Mouse (Mus musculus) kidney, postnatal 25 days (tissue): ENCODE data around the gene Gpx8.

Experiments used
- DNase-seq, 2 experiments: peaks; one replicate each; pipeline ENCODE4 v3.0.0; 2021; ENCODE audit warnings: mixed read lengths in 2 of 2

Gene Gpx8

DNA sequence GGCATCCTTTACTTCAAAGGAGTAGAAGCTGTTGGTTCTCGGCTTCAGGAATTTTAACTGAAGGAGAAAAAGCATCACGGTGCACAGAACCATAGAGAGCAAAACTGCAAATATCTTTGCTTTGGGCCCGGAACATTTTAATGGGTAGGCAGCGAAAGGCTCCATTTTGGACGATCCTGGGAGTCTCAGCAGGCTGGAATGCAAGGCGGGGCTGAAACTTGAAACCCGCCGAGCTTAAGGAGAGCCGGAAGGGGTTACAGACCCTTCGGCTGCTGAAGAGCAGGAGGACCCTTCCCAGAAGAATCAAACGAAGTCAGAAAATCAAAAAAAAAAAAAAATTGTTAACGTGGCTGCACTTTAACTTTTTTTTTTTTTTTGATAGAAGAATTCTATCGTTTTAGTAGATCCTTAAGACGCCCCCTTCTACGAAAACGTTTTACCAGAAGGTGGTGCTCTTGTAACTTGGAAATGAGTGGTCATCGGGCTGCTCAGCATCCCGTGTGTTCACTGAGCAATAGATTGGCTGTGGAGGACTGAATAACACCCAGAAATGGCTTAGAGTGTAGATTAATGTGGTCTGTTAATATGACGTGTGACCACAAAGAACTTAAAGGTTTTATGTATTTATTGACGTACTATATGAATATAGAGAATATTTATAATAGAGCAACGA, at the start of gene Gpx8:
Gene Gpx8 (minus strand): TSS at position 200 of the 673 bp plus-strand sequence.
- peak; percentile 58 to 77 for DNase-seq

DNA sequence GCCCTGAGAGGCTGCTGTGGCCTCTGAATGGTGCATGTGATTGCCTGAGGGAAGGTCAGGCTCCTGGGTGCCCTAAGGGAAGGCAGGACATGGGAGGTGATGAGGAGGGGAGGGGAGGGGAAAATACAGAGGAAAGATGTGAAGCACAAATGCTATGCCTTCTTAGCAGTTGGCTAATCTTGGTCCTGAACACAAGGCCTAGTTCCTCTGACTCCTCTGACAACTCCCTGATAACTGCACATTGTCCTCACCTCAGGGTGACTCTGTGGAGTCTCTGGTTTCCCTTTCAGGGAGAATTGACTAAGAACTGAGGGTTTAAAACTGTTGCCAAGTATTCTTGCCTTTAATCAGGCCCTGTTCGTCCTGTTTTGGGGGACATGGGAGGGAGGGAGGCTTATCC, 48.4 kb upstream of the Gpx8 start:
- no peak for DNase-seq

DNA sequence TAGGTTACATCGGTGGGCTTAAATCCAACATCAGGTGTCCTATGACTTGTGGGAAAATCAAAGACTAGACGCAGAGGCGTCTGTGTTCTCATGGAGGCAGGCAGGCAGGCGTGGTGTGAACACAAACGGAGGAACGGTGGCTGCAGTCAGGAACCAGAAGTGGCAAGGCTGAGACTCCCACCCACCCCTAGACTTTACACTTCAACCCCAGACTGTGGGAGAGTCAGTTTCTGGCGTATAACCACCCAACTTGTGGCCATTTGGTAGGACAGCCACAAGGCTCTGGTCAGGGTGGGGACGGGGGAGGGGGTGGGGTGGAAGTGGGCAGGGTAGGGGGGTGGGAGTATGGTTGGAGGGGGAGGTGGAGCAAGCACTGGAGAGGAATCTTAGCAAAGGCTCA, 44.3 kb upstream of the Gpx8 start:
- no peak for DNase-seq

DNA sequence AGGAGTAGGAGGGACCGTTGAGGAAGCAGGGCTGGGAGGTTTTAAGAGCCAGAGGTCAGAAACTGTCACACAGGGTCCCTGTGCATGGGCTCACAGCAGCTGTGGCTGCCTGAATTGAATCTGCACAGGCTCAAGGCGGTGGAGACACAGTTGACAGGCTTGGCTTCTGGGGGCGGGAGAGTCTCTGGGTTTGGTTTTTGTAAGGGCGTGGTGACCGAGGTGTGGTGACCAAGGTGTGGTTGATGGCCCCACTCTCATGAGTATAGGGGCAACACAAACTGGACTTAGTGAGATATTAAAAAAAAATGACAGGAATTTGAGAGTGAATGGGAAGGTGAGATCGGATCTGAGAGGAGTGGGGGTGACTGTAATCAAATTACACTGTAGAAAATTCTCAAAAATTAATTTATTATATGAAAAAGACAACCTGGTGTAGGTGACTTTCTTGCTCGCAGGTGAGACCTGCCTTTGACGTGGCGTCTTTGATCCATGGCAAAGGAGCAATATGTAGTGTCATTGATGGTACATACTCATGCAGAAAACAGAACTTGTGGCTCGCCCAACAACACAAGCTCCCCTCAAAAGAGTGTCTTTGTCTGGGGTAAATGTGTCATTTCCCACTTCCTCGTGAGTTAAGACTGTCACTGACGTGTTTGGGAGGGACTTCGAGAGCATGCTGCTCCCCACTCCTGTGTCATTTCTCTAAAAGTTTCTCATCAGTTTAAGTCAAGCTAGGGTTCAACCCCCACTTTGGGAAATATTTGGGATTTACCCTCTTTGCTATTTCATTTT, 41.2 kb upstream of the Gpx8 start:
- DNase-seq, result no peak

DNA sequence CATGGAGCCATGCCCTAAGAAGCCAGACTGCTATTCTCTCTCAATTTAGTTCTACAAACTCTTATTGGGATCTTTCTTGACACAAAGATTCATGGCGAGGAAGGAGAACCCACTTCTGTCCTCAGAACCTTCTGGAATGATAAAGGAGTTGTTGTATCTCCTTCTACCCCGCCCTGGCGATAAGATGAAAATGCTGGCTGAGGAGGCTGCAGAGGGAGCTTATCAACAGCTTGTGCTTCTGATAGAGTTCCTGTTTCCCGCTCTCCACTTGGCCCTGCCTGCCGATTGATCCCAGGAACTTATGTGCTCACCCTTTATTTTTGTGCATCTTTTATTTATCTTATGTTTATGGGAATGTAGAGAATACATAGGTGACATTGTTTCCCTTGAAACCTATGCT, 38.5 kb upstream of the Gpx8 start:
- DNase-seq, result no peak

DNA sequence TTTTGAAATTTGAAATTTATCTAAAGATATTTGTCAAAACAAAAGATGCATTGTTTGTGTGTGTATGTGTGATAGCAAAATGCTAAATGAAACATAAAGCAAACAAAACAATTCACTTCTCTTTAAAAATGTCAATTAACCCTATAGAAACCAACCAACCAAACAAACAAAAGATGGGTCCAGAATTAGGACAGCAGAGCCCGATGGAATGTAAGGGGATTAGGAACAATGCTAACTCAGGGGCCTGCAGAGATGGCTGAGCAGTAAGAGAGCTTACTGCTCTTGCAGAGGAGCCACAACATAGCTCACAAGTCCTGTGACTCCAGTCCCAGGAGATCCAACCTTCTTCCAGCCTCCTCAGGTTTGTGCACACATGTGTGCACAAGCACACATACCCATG, 35.9 kb upstream of the Gpx8 start:
- no peak for DNase-seq

DNA sequence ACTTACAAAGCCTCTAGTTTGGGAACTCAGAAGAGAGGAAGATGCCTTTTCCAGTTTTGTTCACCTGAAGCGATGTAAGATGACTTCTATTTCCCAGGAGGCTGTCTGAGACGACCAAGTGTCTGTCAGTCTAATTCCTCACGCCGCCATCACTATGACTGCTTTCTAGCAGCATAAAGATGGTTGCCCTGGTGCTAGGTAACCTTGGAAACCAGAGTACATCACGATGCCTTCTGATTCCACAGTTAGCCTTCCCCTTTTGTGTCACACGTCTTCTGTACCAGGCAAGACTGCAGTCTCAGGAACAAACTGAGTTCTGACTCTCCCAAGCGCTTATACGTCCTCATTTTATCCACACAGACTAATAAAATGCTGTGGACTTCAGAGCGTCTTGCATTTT, 32.8 kb upstream of the Gpx8 start:
- no peak for DNase-seq

DNA sequence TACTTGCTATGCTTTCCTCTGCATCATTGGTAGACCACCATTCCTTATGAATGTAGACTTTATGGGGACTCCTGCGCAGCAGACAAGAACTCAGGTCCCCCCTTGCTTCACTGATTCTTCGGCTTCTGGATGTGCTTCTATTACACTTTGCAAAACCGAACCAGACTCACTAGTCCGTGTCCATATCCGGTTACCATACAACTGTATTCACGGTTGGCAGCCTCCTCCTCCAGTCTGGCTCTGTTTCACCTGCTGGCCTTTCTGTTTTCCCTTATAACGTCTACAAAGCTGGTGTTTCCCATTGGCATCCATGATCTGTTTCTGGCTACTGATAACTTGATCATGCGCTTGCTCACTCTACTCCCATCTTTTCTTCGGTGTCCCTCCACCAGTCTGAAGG, 18.3 kb upstream of the Gpx8 start:
- DNase-seq, result no peak

DNA sequence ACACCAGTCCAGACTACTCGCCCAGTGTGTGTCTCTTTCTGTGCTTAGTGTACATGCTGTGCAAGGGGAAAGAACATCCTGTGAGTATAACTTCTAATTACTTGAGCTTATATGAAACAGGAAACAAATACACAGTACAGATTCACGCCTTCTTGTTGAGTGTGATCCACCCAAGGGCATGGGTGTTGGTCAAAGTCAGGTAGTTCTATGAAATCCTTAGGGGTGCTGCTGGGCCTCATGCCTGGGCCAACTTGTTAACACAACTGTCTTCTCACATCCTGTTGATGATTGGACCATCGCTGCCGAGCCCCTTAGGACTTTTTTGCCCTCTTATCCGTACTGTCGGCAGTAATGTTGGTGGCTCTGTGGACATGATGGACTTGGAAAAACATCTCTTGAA, 15.5 kb upstream of the Gpx8 start:
- DNase-seq, result no peak

DNA sequence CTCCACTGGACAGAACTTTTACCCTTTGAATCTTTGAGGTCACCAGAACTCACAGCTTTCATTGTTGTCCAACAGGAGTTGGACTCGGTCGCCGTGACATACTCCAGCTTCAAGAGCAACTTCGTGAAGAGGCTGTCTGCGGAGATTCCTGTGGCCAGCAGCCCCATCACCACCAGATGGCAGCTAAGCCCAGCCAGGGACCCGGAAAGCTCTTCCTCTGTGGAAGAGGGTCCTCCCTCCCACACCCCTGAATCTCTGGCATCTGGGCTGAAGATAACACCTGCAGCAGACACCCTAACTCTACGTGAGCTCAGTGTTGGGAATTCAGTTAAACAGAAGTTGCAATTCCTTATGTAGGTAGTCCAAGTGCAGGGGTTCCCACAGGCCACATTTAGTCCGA, 9.6 kb upstream of the Gpx8 start:
- DNase-seq, result no peak

DNA sequence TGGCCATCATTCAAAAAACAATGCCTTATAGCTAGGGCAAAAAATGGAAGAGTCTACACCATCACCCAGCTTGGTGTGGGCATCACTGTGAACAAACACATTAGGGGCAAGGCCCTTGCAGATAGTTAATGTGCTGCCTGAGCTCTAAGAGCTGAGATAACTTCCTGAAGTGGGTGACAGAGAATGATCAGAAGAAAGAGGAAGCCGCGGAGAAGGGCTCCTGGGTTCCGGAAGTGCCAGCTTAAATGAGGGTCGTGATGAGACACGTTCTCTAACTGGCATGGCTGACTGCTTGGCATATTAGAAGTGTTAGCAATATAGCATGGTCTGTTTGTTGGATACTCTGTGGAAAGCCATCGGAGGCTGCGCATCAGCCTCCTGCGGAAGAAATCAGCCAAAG, 8.0 kb upstream of the Gpx8 start:
- DNase-seq, result no peak

DNA sequence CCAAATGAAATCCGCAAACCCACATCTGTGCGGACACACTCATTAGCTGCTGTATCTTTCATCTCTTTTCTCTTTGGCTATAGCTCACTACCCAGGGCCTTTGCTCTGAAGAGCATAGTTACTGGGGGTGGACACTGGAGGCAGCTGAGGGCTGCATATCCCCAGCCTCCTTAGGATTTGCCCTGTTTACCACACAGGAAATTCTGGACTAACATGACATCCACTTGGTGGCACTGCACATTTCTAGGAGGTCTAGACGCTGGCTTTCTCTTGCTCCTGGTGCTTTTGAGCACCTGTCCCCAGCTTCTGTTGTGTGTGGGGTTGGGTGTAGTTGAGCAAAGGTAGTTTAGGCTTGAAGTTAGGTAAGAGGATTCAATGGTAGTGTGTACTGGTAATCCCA, 1.4 kb upstream of the Gpx8 start:
- DNase-seq, result no peak

DNA sequence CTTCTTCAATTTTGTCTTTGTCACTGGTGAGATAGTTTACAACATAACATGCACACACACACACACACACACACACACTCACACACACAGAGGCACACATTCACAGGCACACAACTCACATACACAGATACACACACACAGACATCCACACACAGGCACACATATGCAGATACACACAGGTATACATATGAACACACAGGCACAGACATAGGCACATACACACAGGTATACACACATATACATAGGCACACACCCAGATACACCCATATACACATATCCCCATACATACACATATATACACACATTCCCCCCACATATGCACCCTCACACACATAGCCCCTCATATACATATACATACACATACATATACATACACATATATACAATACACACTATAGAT, 808 bp upstream of the Gpx8 start:
- no peak for DNase-seq

DNA sequence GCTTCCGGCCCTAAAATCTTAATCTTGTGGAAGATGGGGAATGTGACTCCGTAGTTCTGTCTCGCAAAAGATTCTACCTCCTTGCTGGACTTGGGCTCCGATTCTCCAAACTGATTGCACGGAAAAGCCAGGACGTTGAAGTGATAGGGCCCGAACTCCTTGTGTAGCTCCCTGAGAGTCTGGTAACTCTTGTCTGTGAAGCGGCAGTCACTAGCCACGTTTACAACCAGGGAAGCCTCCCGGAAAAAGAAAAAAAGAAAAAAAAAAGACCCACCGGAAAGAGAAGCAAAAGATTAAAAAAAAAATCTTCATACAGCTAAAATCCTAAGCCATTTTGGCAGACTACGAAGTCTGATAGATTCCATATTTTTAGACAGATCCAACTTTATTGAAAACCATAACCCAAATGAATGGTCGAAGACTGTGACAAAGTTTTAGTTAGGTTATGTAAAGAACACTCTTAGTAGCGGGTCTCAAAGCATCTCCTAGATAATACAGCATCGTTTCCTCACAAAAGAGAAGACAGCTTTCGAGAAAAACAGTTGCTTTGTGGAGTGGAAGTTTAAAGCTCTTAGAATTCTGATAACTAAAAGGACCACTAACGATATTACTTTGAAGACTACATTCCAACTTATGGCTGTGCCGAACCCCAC, 626 bp downstream of the Gpx8 start:
- no peak for DNase-seq

DNA sequence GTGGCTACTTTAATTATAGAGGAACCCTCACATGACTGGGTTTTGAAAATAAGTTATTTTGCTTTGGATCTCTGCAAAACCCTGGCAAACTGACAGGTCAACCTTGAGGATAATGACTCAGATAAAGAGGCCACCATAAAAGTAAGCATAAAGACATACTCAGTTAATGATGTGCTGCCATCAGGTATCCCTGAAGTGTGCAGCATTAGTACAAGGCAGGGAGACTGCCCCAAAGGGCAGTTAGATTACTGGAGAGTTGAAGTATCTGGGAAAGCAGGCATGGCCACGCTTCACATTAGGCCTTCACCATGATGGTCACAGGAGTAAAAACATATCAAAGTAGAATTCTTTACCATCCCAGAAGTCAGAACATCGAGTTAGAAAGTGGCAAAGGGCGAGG, 1.3 kb downstream of the Gpx8 start:
- DNase-seq, result no peak

DNA sequence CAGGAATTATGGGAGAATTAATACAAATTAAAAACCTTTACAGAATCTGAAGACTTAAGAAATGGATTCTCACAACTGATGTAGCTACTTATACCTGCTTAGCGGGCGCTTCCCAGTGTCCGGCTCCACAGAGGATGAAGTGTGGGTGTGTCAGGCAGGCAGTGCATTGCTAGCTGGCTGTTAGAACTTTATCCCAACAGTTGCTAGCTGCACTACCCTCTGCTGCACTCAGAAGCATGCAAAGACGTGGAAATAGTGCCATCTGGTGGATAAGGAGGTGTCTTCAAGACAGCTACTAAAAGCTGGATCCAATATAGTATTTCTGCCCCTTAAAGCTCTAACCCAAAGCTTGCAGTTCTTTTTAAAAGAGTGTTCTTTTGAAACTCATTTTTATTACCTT, 10.4 kb downstream of the Gpx8 start:
- DNase-seq, result peak; percentile 76 to 84

DNA sequence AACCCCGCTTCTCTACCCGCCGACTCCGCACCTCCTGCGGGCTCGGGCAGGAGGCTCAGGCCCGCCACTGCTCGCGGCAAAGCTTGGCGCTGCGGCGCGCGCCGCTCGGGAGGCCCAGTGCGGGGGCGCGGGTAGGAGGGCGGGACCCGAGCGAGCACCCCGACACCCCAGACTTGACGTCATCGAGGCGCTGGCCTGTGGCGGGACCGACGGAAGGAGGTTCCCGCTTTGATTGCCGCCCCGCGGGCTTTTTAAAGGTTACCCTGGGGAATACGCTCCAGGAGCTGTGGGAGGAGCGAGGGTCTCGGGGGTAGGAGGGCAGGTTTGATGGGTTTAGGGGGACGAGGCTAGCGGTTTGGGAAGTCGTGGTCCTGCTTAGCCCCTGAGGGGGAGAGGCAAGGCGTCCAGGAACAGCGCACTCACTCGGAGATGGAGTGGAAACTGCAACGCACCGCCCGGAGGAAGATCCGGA, 11.2 kb downstream of the Gpx8 start, which contains the start of gene Cdc20b:
Gene Cdc20b (plus strand): TSS at position 162 of the 472 bp plus-strand sequence.
- peak; percentile 42 to 64 for DNase-seq

DNA sequence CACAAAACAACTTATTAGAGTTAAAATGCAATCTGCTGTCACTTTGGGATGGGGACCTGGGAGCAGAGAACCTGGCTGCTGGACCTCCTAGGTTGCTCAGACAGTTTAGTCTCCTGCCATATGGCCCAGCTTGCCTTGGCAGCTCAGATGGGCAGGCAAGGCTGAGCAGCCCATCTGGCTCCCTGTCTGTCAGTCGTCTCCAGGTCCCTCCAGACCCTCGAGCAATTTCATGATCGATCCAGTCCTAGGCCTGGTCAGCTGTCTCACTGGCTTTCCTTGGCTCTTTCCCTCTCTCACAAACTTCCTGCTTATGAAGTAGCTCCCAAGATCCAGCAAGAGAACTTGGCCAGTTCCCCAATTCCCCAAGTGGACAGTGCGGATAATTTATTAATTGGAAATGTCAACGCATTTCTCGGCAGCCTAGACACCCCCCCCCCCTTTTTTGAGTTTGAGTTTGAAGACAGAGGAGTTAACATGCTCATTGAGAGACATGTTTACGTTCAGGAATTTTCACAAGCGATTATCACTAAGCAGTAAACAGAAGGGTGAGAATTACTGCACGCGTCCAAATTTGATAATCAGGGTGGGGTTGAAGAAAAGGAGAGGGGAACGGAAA, 11.8 kb downstream of the Gpx8 start:
- DNase-seq, result no peak

DNA sequence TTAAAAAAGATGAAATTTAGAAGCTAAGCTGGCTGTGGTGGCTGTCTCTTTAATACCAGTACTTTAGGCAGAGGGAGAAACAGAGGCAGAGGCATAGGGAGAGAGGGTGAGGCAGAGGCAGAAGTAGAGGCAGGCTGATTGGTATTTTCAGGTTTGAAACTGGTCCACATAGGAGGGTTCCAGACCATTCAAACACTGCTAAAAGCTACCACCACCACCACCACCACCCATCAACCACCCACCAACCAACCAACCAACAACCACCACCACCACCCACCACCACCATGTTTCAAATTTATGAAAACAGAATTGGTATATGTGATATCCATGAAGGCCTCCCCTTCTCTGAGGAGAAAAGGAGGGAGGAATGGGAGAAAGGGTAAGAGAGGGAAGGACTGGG, 13.4 kb downstream of the Gpx8 start:
- no peak for DNase-seq

DNA sequence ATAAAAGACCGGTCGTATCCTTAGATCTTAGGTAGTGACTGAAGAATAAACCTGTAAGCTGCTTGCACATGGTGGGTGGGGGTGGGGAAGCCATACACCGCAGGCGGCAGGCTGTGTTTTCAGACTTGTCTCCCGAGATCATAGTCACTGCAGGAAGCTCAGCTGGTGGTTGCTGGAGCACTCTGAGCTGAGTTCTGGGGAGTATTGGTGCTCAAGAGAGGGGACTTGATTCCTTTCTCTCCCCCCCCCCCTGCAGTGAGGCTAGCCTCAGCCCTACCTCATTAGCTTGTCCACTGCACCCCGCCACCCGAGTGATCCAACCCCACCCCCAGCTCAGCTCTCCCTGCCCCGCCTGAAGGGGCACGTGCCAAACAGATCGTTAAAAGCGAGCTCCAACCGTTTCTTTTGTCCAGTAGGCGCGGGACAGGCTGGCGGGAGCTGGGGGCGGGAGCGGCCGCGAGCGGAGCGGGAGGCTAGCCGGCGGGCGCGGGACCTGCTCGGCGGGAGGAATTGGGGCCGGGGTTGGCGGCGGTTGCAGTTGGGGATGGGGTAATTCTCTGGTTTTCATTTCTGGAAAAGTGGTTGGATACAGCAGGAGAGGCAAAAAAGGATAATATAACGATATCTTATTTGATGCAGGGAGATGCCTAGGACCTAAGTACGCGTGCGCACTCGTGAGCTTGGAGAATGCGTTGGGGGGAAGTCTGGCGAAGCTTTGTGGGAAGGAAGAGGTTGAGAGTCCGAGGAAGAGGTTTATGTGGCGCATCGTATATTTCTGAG, 14.2 kb downstream of the Gpx8 start:
- peak in 1 of 2 experiments; percentile 40 for DNase-seq

DNA sequence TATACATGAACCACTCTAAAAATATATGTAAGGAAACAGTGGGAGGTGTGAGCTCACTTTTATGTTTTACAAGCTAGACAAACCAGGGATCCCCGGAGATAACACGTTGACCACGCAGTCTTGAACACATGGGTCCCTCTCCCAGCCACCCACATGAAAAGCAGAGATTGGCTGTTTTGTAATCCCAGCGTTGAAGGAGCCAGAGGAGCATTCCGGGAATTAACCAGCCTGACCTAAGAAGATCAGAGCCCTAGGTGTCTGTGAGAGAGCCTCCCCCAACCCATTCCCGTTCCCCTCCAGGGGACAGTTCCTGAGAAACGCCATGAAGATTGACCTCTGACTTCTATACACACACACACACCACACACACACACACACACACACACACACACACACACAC, 14.9 kb downstream of the Gpx8 start:
- no peak for DNase-seq

DNA sequence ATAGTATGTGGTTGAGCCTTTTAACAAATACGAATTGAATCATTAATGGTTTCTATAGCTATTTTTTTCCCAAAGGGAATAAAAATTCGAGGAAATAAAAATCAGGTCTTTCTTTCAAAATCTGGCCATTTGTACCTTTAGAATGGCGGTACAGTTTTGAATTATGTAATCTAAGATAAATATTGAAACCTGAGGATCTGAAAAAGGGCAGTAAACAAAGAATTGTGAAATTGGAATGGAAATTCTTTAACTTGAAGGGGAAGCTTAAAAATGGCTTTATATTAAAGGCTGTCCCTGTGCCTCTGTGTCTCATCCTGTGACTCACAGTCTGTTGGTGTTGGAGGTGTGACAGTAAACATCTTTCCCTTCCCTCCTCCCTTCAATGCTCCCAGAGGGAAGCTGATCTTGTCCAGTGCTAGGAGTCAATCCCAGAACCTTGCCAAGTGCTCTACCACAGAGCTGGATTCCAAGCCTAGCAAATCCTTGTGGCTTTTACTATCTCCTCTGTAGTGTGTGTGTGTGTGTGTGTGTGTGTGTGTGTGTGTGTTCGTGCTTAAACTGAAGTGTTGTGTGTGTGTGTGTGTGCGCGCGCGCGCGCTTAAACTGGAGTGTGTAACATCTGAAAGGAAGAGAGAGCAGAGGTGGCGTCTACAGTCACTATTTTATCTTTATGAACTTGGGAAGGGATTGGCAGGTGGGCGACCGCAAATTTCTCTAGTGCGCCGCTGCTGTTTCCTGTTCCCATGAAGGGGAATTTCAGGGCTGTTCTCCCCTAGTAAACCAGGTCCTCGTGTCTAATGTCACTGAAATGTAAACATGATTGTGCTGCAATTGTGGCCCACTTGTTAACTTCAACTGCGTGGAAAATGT, 22.7 kb downstream of the Gpx8 start:
- DNase-seq, result no peak
